Mouse (Mus musculus): ENCODE results near the gene Ttyh2. TPM values are rescaled to one million over a fixed set of nuclear protein-coding genes. Genes with fewer than 3 reads are reported as not detected.

The Ttyh2 gene
- 28.4 TPM for polyA plus RNA-seq (2015; fragmentation: Illumina TruSeq; extraction: RNeasy Lipid Tissue Mini Kit (QIAGEN cat#74804); ENCODE audit: low read depth, low replicate concordance)

DNA sequence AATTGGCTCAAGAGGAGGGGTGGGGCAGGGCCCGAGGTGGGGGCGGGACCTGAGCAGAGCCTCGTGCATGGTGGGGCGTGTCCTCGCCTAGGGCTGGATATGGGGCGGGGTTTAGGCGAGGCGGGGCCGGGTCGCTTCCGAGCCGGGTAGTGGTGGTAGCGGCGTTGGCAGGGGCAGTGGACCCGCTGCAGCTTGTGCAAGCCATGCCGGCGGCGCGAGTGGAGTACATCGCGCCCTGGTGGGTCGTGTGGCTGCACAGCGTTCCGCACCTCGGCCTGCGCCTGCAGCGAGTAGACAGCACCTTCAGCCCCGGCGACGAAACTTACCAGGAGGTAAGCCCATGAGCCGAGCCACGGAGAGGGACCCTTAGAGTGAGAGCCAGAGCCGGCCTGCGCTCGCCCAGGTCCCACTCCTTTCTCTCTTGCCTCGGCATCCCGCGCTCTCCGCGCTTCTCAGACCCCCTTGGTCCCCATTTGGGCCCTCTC is at the start of gene Ttyh2:
TSS of gene Ttyh2 (plus strand) at position 91 of the 485 bp plus-strand sequence.

DNA sequence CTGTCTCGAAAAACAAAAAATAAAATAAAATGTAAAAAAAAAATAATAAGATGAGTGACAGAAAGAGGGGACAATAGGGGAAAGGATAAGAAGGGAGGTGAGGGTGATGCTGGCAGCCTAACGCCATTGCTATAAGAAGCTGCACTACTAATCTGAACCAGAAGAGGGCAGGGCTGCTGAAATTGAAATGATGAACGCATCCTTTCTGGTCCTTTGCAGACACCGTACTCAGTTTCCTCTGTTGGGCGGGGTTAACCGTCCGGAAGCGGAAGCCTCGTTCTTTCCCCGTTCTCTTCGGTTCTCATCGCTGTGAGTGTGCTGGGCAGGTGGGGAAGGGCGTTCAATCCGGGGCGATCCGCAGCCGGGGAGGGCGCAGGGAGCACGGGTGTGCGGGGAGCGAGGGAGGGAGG is 6.9 kb upstream of the Ttyh2 start, which contains the start of gene Rpl38:
TSS of gene Rpl38 (plus strand) at position 224 of the 410 bp plus-strand sequence.

DNA sequence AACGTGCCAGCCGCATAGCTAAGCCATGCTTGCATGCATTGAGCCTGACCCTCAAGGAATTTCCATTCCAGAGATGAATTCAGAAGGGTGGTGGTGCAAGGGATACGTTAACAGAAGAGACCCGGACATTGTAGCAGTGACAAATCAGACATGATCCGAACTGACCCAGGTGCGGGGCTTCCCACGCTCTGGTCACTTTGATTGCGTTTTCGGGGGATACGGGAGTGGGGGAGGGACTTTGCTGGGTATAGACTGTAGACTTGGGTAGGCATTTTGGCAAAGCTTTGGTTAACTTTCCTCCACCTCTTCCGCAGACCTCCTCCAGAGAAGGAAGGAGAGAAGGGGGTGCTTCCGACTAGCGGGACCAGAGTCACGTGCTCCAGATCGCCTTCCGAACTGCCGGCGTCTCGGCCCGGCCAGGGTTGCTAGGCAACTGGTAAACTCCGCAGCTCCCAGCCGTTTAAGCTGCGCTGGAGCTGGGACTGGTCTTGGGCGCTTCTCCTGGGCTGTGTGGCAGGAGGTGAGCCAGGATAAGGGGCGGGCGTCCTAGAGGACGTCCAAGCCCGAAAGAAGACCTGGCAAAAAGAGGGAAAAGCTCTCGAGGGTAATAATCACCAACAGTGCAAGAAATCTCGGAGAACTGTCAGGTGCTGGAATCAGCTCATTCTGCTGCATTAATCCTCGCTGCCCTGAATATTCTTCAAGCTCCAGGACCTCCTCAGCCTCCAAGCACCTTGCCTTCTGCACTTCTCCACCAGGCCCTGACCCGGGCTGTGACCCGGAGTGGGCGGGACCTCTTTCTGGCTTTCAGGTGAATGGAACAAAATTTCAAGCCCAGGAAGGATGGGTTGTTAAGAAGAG is 52.0 kb downstream of the Ttyh2 start, which contains the start of gene Dnaic2:
TSS of gene Dnaic2 (plus strand) at position 444 of the 861 bp plus-strand sequence.

DNA sequence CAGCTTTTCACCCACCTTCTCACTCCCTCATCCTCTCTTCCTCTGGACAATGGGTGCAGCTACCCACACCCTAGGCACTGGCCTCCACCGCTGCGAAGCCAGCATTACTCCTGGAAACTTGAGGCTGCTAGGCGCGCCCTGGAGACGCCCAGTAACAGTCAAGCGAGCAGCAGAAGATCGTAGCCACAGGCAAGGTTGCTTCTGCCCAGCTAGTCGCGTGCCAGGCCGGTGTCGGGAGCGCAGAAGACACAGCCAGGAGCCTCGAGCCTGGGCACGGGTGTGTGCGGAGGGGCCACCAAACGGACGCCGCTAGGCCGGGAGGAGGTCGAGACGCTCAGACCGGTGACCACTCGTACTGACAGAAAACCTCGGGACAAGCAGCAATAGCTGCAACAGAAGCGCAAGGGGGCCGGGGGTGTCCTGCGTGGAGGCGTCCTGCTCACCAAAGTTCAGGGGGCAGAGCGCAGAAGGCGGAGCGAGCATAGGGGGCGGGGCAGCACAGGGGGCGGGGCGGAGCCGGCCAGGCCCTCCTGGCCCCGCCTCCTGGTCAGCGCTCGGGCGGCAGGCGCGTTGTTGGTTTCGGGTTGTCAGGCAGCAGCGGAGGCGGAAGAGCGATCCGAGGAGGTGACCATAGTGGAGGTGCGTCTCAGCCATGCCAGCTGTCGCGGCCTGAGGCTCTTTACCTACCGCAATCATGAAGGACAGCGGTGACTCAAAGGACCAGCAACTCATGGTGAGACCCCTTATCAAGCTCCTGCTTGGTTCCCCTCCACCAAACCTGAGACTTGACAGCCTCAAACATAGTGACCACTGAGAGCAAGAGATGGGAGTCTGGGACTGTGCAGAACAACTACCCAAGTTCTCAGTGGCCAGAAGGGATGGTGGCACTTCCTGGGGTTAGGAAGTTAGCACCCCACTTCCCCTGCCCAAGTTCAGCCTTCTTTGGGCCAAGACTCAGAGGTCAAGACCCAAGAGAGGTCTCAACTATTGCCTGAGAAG is 89.9 kb downstream of the Ttyh2 start, which contains the start of gene Kif19a:
TSS of gene Kif19a (plus strand) at position 569 of the 999 bp plus-strand sequence.

Other genes starting within 250 kb of the Ttyh2 start
- 1,602 TPM for gene Rpl38, start 6.9 kb upstream of the Ttyh2 start, polyA plus RNA-seq (2015; fragmentation: Illumina TruSeq; extraction: RNeasy Lipid Tissue Mini Kit (QIAGEN cat#74804); ENCODE audit: low read depth, low replicate concordance)
- 3.4 TPM for gene Dnaic2, start 52.0 kb downstream of the Ttyh2 start, polyA plus RNA-seq (2015; fragmentation: Illumina TruSeq; extraction: RNeasy Lipid Tissue Mini Kit (QIAGEN cat#74804); ENCODE audit: low read depth, low replicate concordance)
- 2.9 TPM for gene Kif19a, start 90.0 kb downstream of the Ttyh2 start, polyA plus RNA-seq (2015; fragmentation: Illumina TruSeq; extraction: RNeasy Lipid Tissue Mini Kit (QIAGEN cat#74804); ENCODE audit: low read depth, low replicate concordance)
- 28.9 TPM for gene Btbd17, start 120.5 kb downstream of the Ttyh2 start, polyA plus RNA-seq (2015; fragmentation: Illumina TruSeq; extraction: RNeasy Lipid Tissue Mini Kit (QIAGEN cat#74804); ENCODE audit: low read depth, low replicate concordance)
- gene Gpr142, start 123.5 kb downstream of the Ttyh2 start, polyA plus RNA-seq (2015; fragmentation: Illumina TruSeq; extraction: RNeasy Lipid Tissue Mini Kit (QIAGEN cat#74804); ENCODE audit: low read depth, low replicate concordance): not detected
- gene Gprc5c, start 175.7 kb downstream of the Ttyh2 start, polyA plus RNA-seq (2015; fragmentation: Illumina TruSeq; extraction: RNeasy Lipid Tissue Mini Kit (QIAGEN cat#74804); ENCODE audit: low read depth, low replicate concordance): 3.0 TPM
- 1.5 TPM for gene Cd300a, start 214.6 kb downstream of the Ttyh2 start, polyA plus RNA-seq (2015; fragmentation: Illumina TruSeq; extraction: RNeasy Lipid Tissue Mini Kit (QIAGEN cat#74804); ENCODE audit: low read depth, low replicate concordance)